Mouse (Mus musculus): ENCODE results near the gene Tex21. TPM values are rescaled to one million over a fixed set of nuclear protein-coding genes. Genes with fewer than 3 reads are reported as not detected.
A peak's percentile ranks its signal among the peaks of the same experiment; 100 is the strongest.

Gene Tex21
- polyA plus RNA-seq, 1 experiment from 2014 or later: not detected

DNA sequence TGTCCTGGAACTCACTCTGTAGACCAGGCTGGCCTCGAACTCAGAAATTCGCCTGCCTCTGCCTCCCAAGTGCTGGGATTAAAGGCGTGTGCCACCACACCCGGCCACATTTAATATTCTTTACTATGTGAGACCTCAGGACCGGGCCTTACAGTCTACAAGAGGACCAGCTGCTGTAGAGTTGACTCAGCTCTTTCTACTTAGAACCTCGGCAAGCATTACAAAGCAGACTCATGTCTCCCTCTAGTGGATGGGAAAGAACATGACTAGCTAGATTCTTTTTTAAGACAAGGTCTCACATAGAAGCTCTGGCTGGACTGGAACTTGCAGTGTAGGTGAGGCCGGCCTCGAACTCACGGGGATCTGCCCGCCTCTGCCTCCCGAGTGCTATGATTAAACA is 55.6 kb downstream of the Tex21 start:
- no peak for ATAC-seq (ENCODE audit: insufficient read depth, low FRiP score, low read depth)
- Histone ChIP-seq H3K36me3 (no peaks in the 10 kb centered on the region), H3K4me2 (no peak overlapping the region), H3K27ac (no peak overlapping the region), H3K9ac (no peak overlapping the region), H3K27me3 (replicated peaks) (no peaks in the 10 kb centered on the region), H3K4me3 (replicated peaks) (no peak overlapping the region), H3K9me3 (no peaks in the 10 kb centered on the region), H3K4me1 (peaks cover 3% of the 10 kb centered on the region; the same call in 1 of the 2 replicates)
- 42% methylated on average over 11 of the region's 11 CpGs for WGBS

- Histone ChIP-seq H3K4me2 (no peak overlapping the region), H3K27ac (no peak overlapping the region), H3K4me3 (replicated peaks) (no peak overlapping the region), H3K9me3 (no peaks in the 10 kb centered on the region), H3K27me3 (replicated peaks) (no peaks in the 10 kb centered on the region), H3K9ac (no peak overlapping the region), H3K36me3 (no peaks in the 10 kb centered on the region), H3K4me1 (no peaks in the 10 kb centered on the region)
- no peak for ATAC-seq (ENCODE audit: insufficient read depth, low FRiP score, low read depth)
- WGBS: 30% methylated on average over 8 of the region's 8 CpGs
Observed at GRCm38 (mm10) chr12:76187849-76188248, 58.7 kb downstream of the Tex21 start.

GRCm38 (mm10) chr12:76186473-76186872 is 60.1 kb downstream of the Tex21 start:
- Histone ChIP-seq H3K27ac (no peak overlapping the region), H3K36me3 (no peaks in the 10 kb centered on the region), H3K9me3 (no peaks in the 10 kb centered on the region), H3K9ac (no peak overlapping the region), H3K27me3 (replicated peaks) (no peaks in the 10 kb centered on the region), H3K4me1 (no peaks in the 10 kb centered on the region), H3K4me2 (no peak overlapping the region), H3K4me3 (replicated peaks) (no peak overlapping the region)
- WGBS: 95% methylated on average over 1 of the region's 1 CpGs
- no peak for ATAC-seq (ENCODE audit: insufficient read depth, low FRiP score, low read depth)

- Histone ChIP-seq H3K27me3 (replicated peaks) (no peaks in the 10 kb centered on the region), H3K9me3 (no peaks in the 10 kb centered on the region), H3K27ac (no peak overlapping the region), H3K4me2 (no peak overlapping the region), H3K9ac (no peak overlapping the region), H3K36me3 (no peaks in the 10 kb centered on the region), H3K4me1 (no peaks in the 10 kb centered on the region), H3K4me3 (replicated peaks) (no peak overlapping the region)
- ATAC-seq (ENCODE audit: insufficient read depth, low FRiP score, low read depth): no peak; the same call in 1 of the 2 replicates
- whole genome bisulfite sequencing: 55% methylated on average over 10 of the region's 10 CpGs
Observed at GRCm38 (mm10) chr12:76185167-76185816, 61.3 kb downstream of the Tex21 start.

DNA sequence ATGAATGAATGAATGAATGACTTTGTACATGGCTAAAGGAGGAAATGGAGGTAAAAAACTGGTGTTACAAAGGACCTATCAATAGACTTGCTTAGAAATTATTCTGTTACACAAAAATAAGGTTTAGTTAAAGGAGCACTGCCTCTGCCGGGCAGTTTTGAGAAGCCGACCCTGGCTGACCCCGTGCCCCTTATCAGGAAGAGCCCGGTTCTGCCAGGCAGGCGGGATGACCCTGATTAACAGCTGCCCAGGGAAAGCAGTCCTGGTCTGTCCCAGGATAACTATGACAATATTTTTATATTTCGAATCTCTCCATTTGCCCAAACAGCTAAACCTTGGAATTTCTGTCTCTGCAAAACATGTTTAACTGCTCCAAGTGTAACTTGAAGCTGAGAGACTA is 62.3 kb downstream of the Tex21 start:
- WGBS: 55% methylated on average over 6 of the region's 6 CpGs
- Histone ChIP-seq H3K36me3 (no peaks in the 10 kb centered on the region), H3K9ac (no peak overlapping the region), H3K9me3 (no peaks in the 10 kb centered on the region), H3K4me3 (replicated peaks) (no peak overlapping the region), H3K27ac (no peak overlapping the region), H3K4me1 (no peaks in the 10 kb centered on the region), H3K4me2 (no peak overlapping the region), H3K27me3 (replicated peaks) (no peaks in the 10 kb centered on the region)
- no peak for ATAC-seq (ENCODE audit: insufficient read depth, low FRiP score, low read depth)

- WGBS: 87% methylated on average over 6 of the region's 6 CpGs
Observed at GRCm38 (mm10) chr12:76182831-76183230, 63.7 kb downstream of the Tex21 start.

DNA sequence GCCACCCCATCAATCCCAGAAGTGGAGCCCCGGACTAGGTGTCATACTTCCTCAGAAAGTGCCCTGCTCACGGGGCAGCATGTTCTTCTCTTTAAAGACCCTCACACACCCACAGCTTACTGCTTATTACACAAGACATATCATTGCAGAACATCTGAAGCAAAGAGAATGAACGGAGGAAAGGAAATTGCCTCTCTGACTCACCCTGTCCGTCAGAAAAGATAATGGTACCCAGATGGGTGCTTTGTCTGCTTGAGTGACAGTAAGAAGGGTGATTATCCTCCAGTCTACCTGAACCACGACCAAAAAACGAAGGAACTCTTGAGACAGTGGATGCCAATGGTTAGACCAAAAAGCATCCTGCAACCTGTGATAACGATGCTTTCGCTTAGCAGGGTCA is 65.1 kb downstream of the Tex21 start:
- no peak overlapping the region for H3K4me2 ChIP-seq
- H3K27ac ChIP-seq: no peak overlapping the region
- H3K27me3 ChIP-seq (replicated peaks): no peaks in the 10 kb centered on the region; the same call in 1 of the 2 replicates
- H3K4me3 ChIP-seq (replicated peaks): no peak overlapping the region
- H3K4me1 ChIP-seq: peaks cover 8% of the 10 kb centered on the region; the same call in 1 of the 2 replicates
- no peak for ATAC-seq (ENCODE audit: insufficient read depth, low FRiP score, low read depth)
- H3K9ac ChIP-seq: no peak overlapping the region
- 67% methylated on average over 8 of the region's 8 CpGs for WGBS
- H3K9me3 ChIP-seq: no peaks in the 10 kb centered on the region
- no peaks in the 10 kb centered on the region for H3K36me3 ChIP-seq

More at GRCm38 (mm10) chr12:76182831-76183230, 63.7 kb downstream of the Tex21 start:
- no peaks in the 10 kb centered on the region for H3K4me1 ChIP-seq
- no peaks in the 10 kb centered on the region for H3K36me3 ChIP-seq
- no peak overlapping the region for H3K9ac ChIP-seq
- H3K4me3 ChIP-seq (replicated peaks): no peak overlapping the region
- H3K4me2 ChIP-seq: no peak overlapping the region
- no peaks in the 10 kb centered on the region for H3K9me3 ChIP-seq
- ATAC-seq (ENCODE audit: insufficient read depth, low FRiP score, low read depth): no peak
- no peaks in the 10 kb centered on the region for H3K27me3 ChIP-seq (replicated peaks)
- H3K27ac ChIP-seq: no peak overlapping the region

GRCm38 (mm10) chr12:76180442-76180841 is 66.1 kb downstream of the Tex21 start:
- ATAC-seq (ENCODE audit: insufficient read depth, low FRiP score, low read depth): no peak
- Histone ChIP-seq H3K9me3 (no peaks in the 10 kb centered on the region), H3K27me3 (replicated peaks) (no peaks in the 10 kb centered on the region; the same call in 1 of the 2 replicates), H3K4me3 (replicated peaks) (no peak overlapping the region), H3K27ac (no peak overlapping the region), H3K4me1 (peaks cover 8% of the 10 kb centered on the region; the same call in 1 of the 2 replicates), H3K36me3 (no peaks in the 10 kb centered on the region), H3K4me2 (no peak overlapping the region), H3K9ac (no peak overlapping the region)
- 60% methylated on average over 6 of the region's 6 CpGs for WGBS

DNA sequence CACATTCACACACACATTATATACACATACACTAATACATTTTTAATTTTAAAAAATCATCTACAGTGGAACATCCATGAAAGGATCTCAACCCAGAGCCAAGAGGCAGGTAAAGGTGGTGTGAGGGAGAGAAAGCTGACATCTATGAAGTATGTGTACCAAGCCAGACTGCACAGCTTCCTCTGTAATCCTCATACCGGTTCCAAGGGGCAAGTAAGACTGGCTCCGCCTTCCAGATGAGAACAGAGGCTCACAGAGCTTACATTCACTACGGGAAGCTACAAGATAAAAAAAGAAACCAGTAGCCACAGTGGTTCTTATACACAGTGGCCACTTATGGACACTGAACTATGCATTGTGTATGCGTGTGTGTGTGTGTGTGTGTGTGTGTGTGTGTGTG is 67.0 kb downstream of the Tex21 start:
- H3K9me3 ChIP-seq: no peaks in the 10 kb centered on the region
- no peak overlapping the region for H3K4me3 ChIP-seq (replicated peaks)
- H3K9ac ChIP-seq: no peak overlapping the region
- no peak for ATAC-seq (ENCODE audit: insufficient read depth, low FRiP score, low read depth)
- H3K27ac ChIP-seq: no peak overlapping the region
- H3K27me3 ChIP-seq (replicated peaks): no peaks in the 10 kb centered on the region; the same call in 1 of the 2 replicates
- WGBS: 44% methylated on average over 4 of the region's 4 CpGs
- peaks cover 8% of the 10 kb centered on the region; the same call in 1 of the 2 replicates for H3K4me1 ChIP-seq
- no peak overlapping the region for H3K4me2 ChIP-seq
- H3K36me3 ChIP-seq: no peaks in the 10 kb centered on the region

DNA sequence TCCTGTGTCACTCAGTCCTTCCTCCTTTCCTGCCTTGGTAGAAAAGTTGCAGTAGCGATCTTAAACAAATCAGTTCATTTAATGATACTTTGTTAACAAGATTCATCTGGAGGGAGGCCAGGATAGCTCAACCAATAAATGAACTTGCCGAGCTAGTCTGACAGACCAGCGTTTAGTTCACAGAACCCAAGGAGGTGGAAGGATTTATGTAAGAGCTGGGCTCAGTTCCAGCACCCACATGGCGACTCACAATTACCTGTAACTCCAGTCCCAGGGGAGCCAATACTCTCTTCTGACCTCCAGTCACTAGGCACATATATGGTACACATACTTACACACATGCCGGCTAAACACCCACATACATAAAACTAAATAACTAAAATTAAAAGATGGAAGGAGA is 67.5 kb downstream of the Tex21 start:
- WGBS: 62% methylated on average over 5 of the region's 5 CpGs
- H3K9ac ChIP-seq: no peak overlapping the region
- H3K36me3 ChIP-seq: no peaks in the 10 kb centered on the region
- H3K27ac ChIP-seq: no peak overlapping the region
- H3K27me3 ChIP-seq (replicated peaks): no peaks in the 10 kb centered on the region; the same call in 1 of the 2 replicates
- no peaks in the 10 kb centered on the region for H3K9me3 ChIP-seq
- H3K4me1 ChIP-seq: peaks cover 8% of the 10 kb centered on the region; the same call in 1 of the 2 replicates
- H3K4me3 ChIP-seq (replicated peaks): no peak overlapping the region
- H3K4me2 ChIP-seq: no peak overlapping the region
- ATAC-seq (ENCODE audit: insufficient read depth, low FRiP score, low read depth): no peak

DNA sequence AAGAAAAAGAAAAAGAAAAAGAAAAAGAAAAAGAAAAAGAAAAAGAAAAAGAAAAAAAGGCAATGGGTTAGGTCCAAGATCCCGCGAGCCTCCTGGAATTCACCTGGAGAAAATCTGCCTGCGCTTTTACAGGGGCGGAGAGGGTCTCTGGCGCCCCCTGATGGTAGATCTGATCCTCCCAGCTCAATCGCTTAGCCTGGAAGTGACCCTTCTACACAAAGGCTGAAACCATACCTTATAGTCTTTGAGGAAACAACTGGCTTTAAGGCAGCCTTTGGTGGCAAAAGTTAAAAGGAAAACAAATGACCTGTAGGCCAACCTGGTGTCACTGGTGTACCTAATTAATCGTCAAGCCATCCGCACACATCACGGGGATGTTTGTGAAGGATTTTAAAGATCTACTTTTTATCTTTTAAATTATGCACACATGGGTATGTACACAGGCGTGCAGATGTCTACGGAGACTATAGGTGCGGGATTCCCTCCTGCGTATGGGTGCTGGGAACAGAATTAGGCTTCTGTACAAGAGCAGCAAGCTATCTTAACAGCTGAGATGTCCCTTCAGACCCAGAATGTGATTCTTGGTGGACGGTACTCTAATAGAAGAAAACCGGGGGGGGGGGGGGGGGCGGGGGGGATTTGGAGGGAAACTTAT is 68.6 kb downstream of the Tex21 start:
- WGBS: 31% methylated on average over 15 of the region's 16 CpGs
- no peak overlapping the region for H3K9ac ChIP-seq
- ATAC-seq (ENCODE audit: insufficient read depth, low FRiP score, low read depth): no peak

More for the DNA sequence above, 68.6 kb downstream of the Tex21 start:
- H3K27me3 ChIP-seq (replicated peaks): no peaks in the 10 kb centered on the region; the same call in 1 of the 2 replicates
- H3K9me3 ChIP-seq: no peaks in the 10 kb centered on the region
- no peaks in the 10 kb centered on the region for H3K36me3 ChIP-seq
- H3K27ac ChIP-seq: no peak overlapping the region
- H3K4me1 ChIP-seq: peaks cover 8% of the 10 kb centered on the region; the same call in 1 of the 2 replicates
- peak overlapping the region; percentile 96 for H3K4me2 ChIP-seq
- H3K4me3 ChIP-seq (replicated peaks): peak overlapping the region; percentile 44
